Mouse (Mus musculus): ENCODE measurements around the gene Rasa1. TPM values are rescaled to one million over a fixed set of nuclear protein-coding genes. Genes with fewer than 3 reads are reported as not detected.

The Rasa1 gene
- total RNA-seq, 2 experiments from 2014 or later = 48.3 to 65.2 TPM

Other genes starting within 250 kb of the Rasa1 start
- gene Ccnh, start 99.7 kb downstream of the Rasa1 start, total RNA-seq (2014; fragmentation: Nextera tagmentation) = 59.5 and 82.9 TPM in 2 replicates
- gene Ccnh, start 99.7 kb downstream of the Rasa1 start, total RNA-seq (2017) = 67.4 and 86.7 TPM in 2 replicates